Mouse (Mus musculus) small intestine, adult 2 months (tissue): ENCODE data around the gene Tenm3.
"Not testable (repeated sequence)": the region's sequence is repeated elsewhere in the genome, so short reads cannot be mapped to it uniquely, and the experiment has no call there.

ENCODE experiments used
- CTCF ChIP-seq: fragments of 200-500 bp; IDR thresholded peaks from 2 replicates; pipeline ENCODE4 v1.5.1; 2012; ENCODE audit warnings: low read depth, mild to moderate bottlenecking, control low read depth, inconsistent platforms, low read length, moderate library complexity, mixed read lengths; ENCODE audit not compliant: insufficient replicate concordance, insufficient read length; ENCODE audit errors: extremely low read depth
- POLR2A ChIP-seq: fragments of 200-500 bp; IDR thresholded peaks from 2 replicates; pipeline ENCODE4 v1.6.1; 2012; ENCODE audit warnings: low read depth, mild to moderate bottlenecking, control low read depth, inconsistent platforms, low read length, moderate library complexity

GRCm38 (mm10) chr8:48180146-48180545, 663.6 kb downstream of the Tenm3 start:
- TF ChIP-seq CTCF, POLR2A: not testable (repeated sequence)
